ENCODE assay signal across 25 mouse cellular contexts in genomic region chr5:44719872-44720271, GRCm38 (mm10).
DNase-seq lines count a peak whose midpoint lies in the region; TF ChIP-seq lines count a peak whose summit lies in the region.
"Had no signal": no experiment of that assay in that cellular context is flagged by ENCODE, and none has a peak within 500 bp of the region (broad histone marks: within the 10 kb centered on the region; RNA-seq: fewer than 3 reads in every experiment).

No protein-coding gene starts in this region.

- WGBS in heart, adult 2 months = 48% methylated on average over 1 of the region's 1 CpGs

- H3K36me3 ChIP-seq in heart, adult 2 months (ENCODE audit: control insufficient read depth, insufficient read depth, low read length) = no peaks in the 10 kb centered on the region
- H3K36me3 ChIP-seq: embryonic facial prominence, embryonic 10.5 days; embryonic facial prominence, embryonic 12.5 days; forebrain, embryonic 15.5 days; G1E had no signal

- no peak for TF ChIP-seq EP300 in heart, adult 2 months (IDR thresholded peaks at IDR 0.05; ENCODE audit: insufficient read depth, low read depth, low read length)

- no peak for TF ChIP-seq CTCF in heart, adult 2 months (IDR thresholded peaks at IDR 0.05)

- intact Hi-C loops in heart, adult 2 months (cut with DNase I) = loop anchor here (10.0 kb wide), 1 partner anchor 415 kb away; no protein-coding TSS in a partner anchor

- H3K79me2 ChIP-seq in heart, adult 2 months (replicated peaks; ENCODE audit: control insufficient read depth, insufficient read depth, low read length) = no peaks in the 10 kb centered on the region

- no peak overlapping the region for H3K4me3 ChIP-seq in heart, adult 2 months
- H3K4me3 ChIP-seq: embryonic facial prominence, embryonic 10.5 days; embryonic facial prominence, embryonic 12.5 days; forebrain, embryonic 13.5 days; forebrain, embryonic 15.5 days had no signal

- peak; percentile 41 for DNase-seq in heart, adult 11 months
- DNase-seq in heart, adult 2 months = no peak
- peak; percentile 50 for DNase-seq in right cerebral cortex, adult 18-20 months
- DNase-seq in right cerebral cortex, postnatal 36 days (ENCODE audit: low spot score in 2 of 2) = no peak
- peak; percentile 79 for DNase-seq in brain, adult 2 months (ENCODE audit: low read depth, low spot score)
- DNase-seq in layer of hippocampus, postnatal 25 days (ENCODE audit: extremely low spot score in 1 of 2, low spot score in 1 of 2) = no peak
- DNase-seq in embryo, embryonic 9.5 days (ENCODE audit: extremely low spot score) = no peak
- DNase-seq: adrenal gland, adult 8-10 months; adrenal gland, postnatal 14 days; adrenal gland, postnatal 36 days; B cell, adult 2 months; cerebellum, adult 11 months; cerebellum, adult 18-20 months; cerebellum, adult 8-10 months; cerebellum, adult 9-11 months; cerebellum, postnatal 14 days; cerebellum, postnatal 36 days; embryo, embryonic 11 days; forebrain, postnatal 0 days had no signal

- no peak overlapping the region for H3K9ac ChIP-seq in heart, adult 2 months (ENCODE audit: low read depth, low read length)
- H3K9ac ChIP-seq: embryonic facial prominence, embryonic 12.5 days; forebrain, embryonic 13.5 days; forebrain, embryonic 15.5 days; forebrain, postnatal 0 days had no signal

- no peak overlapping the region for H3K27ac ChIP-seq in heart, adult 2 months
- H3K27ac ChIP-seq: embryonic facial prominence, embryonic 10.5 days; embryonic facial prominence, embryonic 12.5 days; forebrain, embryonic 13.5 days; forebrain, embryonic 15.5 days had no signal

- no peaks in the 10 kb centered on the region for H3K27me3 ChIP-seq in heart, adult 2 months (ENCODE audit: control insufficient read depth, insufficient read depth, low read length)
- H3K27me3 ChIP-seq: CH12.LX; embryonic facial prominence, embryonic 12.5 days; forebrain, embryonic 13.5 days; forebrain, embryonic 15.5 days had no signal

- no peak for TF ChIP-seq POLR2A in heart, adult 2 months (IDR thresholded peaks at IDR 0.05; ENCODE audit: insufficient read depth, low read depth, low read length)

- no peaks in the 10 kb centered on the region; the same call in 1 of the 2 replicates for H3K4me1 ChIP-seq in heart, adult 2 months (ENCODE audit: control insufficient read depth, insufficient read depth, low read length)
- H3K4me1 ChIP-seq: forebrain, embryonic 13.5 days; forebrain, embryonic 15.5 days had no signal

Comparison
In these comparisons a context has a peak if more than half of its experiments do, and no peak if none do; other contexts are left out.
1. DNase-seq: peak in heart, adult 11 months (single experiment), right cerebral cortex, adult 18-20 months (single experiment) and brain, adult 2 months (single experiment); none in heart, adult 2 months (0 of 2), right cerebral cortex, postnatal 36 days (0 of 2), layer of hippocampus, postnatal 25 days (0 of 2) and embryo, embryonic 9.5 days (single experiment).